Mouse (Mus musculus) stomach, embryonic 15.5 days (tissue): ENCODE data around the gene Fermt3. TPM values are rescaled to one million over a fixed set of nuclear protein-coding genes. Genes with fewer than 3 reads are reported as not detected.
"Not testable (repeated sequence)": the region's sequence is repeated elsewhere in the genome, so short reads cannot be mapped to it uniquely, and the experiment has no call there.

Experiments used
- ATAC-seq: fragments of 200-750 bp; cut with Nextera tagmentation; 2 replicates; pipeline ENCODE4 v1.8.0; 2017; ENCODE audit warnings: low read depth, moderate number of reproducible peaks, moderate TSS enrichment; ENCODE audit not compliant: insufficient read depth, low FRiP score
- H3K27ac ChIP-seq: fragments of 300-500 bp; sonication (generic); 2 replicates; pipeline ENCODE4 v1.5.1; 2015; ENCODE audit warnings: mild to moderate bottlenecking, inconsistent platforms
- H3K27me3 ChIP-seq: fragments of 300-500 bp; sonication (generic); replicated peaks from 2 replicates; pipeline ENCODE4 v1.6.1; 2015; ENCODE audit warnings: inconsistent platforms
- H3K36me3 ChIP-seq: fragments of 300-500 bp; sonication (generic); 2 replicates; pipeline ENCODE4 v1.6.1; 2015; ENCODE audit warnings: inconsistent platforms
- H3K4me1 ChIP-seq: fragments of 300-500 bp; sonication (generic); 2 replicates; pipeline ENCODE4 v1.6.1; 2015; ENCODE audit warnings: inconsistent platforms
- H3K4me2 ChIP-seq: fragments of 300-500 bp; sonication (generic); 2 replicates; pipeline ENCODE4 v1.6.1; 2015; ENCODE audit warnings: mild to moderate bottlenecking, inconsistent platforms
- H3K4me3 ChIP-seq: fragments of 300-500 bp; sonication (generic); replicated peaks from 2 replicates; pipeline ENCODE4 v1.5.1; 2015; ENCODE audit warnings: inconsistent platforms
- H3K9ac ChIP-seq: fragments of 300-500 bp; sonication (generic); 2 replicates; pipeline ENCODE4 v1.6.1; 2015; ENCODE audit warnings: inconsistent platforms
- H3K9me3 ChIP-seq: fragments of 300-500 bp; sonication (generic); 2 replicates; pipeline ENCODE4 v1.6.1; 2016; ENCODE audit warnings: inconsistent platforms
- WGBS: fragments of 180-500 bp; shearing (Covaris S2); methylation state at CpG from one replicate; pipeline ENCODE4 v1.1.7; 2015; 5-methylcytosine and 5-hydroxymethylcytosine counted together
- polyA plus RNA-seq: library from polyadenylated mRNA; unstranded; fragments of >200 nt; fragmentation: Nextera tagmentation; extraction: Ambion mirVana; gene quantifications from 2 replicates; pipeline ENCODE4 v1.2.1, GENCODE M21; 2015

The Fermt3 gene
- polyA plus RNA-seq, 1 experiment from 2014 or later, result 16.2 TPM

- no peaks in the 10 kb centered on the region for H3K9me3 ChIP-seq
- H3K4me2 ChIP-seq, result peak within 1 kb of the TSS; percentile 100
- H3K27me3 ChIP-seq, result no peaks in the 10 kb centered on the region
- 1% methylated on average over 71 of the region's 72 CpGs for WGBS
- peak within 1 kb of the TSS; percentile 50 for H3K9ac ChIP-seq
- H3K4me1 ChIP-seq, result peaks cover 27% of the 10 kb centered on the region
- H3K4me3 ChIP-seq, result peak within 1 kb of the TSS; percentile 71
- H3K27ac ChIP-seq, result peak within 1 kb of the TSS; percentile 76
- no peaks in the 10 kb centered on the region for H3K36me3 ChIP-seq
- ATAC-seq, result peak; percentile 72
Observed at GRCm38 (mm10) chr19:7056248-7057087, 37.2 kb upstream of the Fermt3 start, which contains the start of gene Macrod1. TSS of gene Macrod1 (plus strand) at chr19:7056810.

- no peak for ATAC-seq
Observed at GRCm38 (mm10) chr19:7055173-7055572, 35.9 kb upstream of the Fermt3 start.

GRCm38 (mm10) chr19:7054772-7055171 is 35.5 kb upstream of the Fermt3 start:
- Histone ChIP-seq H3K4me2 (no peak overlapping the region), H3K9ac (no peak overlapping the region), H3K36me3 (no peaks in the 10 kb centered on the region), H3K27ac (no peak overlapping the region), H3K4me3 (no peak overlapping the region), H3K9me3 (no peaks in the 10 kb centered on the region), H3K4me1 (peaks cover 27% of the 10 kb centered on the region), H3K27me3 (no peaks in the 10 kb centered on the region)
- 53% methylated on average over 10 of the region's 10 CpGs for WGBS
- ATAC-seq, result no peak

More at GRCm38 (mm10) chr19:7055173-7055572, 35.9 kb upstream of the Fermt3 start:
- Histone ChIP-seq H3K27me3 (no peaks in the 10 kb centered on the region), H3K9ac (no peak overlapping the region), H3K4me2 (no peak overlapping the region), H3K4me3 (no peak overlapping the region), H3K27ac (no peak overlapping the region), H3K36me3 (no peaks in the 10 kb centered on the region), H3K4me1 (peaks cover 27% of the 10 kb centered on the region), H3K9me3 (no peaks in the 10 kb centered on the region)
- 34% methylated on average over 3 of the region's 3 CpGs for WGBS

GRCm38 (mm10) chr19:7053382-7053781 is 34.1 kb upstream of the Fermt3 start:
- not testable (repeated sequence) for H3K4me3 ChIP-seq, H3K9ac ChIP-seq, H3K4me2 ChIP-seq, ATAC-seq, H3K9me3 ChIP-seq, H3K27me3 ChIP-seq, H3K27ac ChIP-seq, H3K36me3 ChIP-seq
- peaks cover 26% of the 10 kb centered on the region for H3K4me1 ChIP-seq
- 90% methylated on average over 4 of the region's 4 CpGs for WGBS

GRCm38 (mm10) chr19:7044706-7045105 is 25.4 kb upstream of the Fermt3 start:
- no peak overlapping the region for H3K4me3 ChIP-seq
- no peak overlapping the region for H3K9ac ChIP-seq
- no peaks in the 10 kb centered on the region for H3K27me3 ChIP-seq
- no peak overlapping the region for H3K27ac ChIP-seq
- H3K36me3 ChIP-seq, result no peaks in the 10 kb centered on the region
- ATAC-seq, result no peak
- no peak overlapping the region for H3K4me2 ChIP-seq
- 43% methylated on average over 4 of the region's 4 CpGs for WGBS
- H3K4me1 ChIP-seq, result no peaks in the 10 kb centered on the region
- H3K9me3 ChIP-seq, result no peaks in the 10 kb centered on the region

- Histone ChIP-seq H3K9me3 (no peaks in the 10 kb centered on the region), H3K9ac (no peak overlapping the region), H3K27me3 (no peaks in the 10 kb centered on the region), H3K4me3 (no peak overlapping the region), H3K36me3 (no peaks in the 10 kb centered on the region), H3K4me1 (no peaks in the 10 kb centered on the region), H3K27ac (no peak overlapping the region), H3K4me2 (no peak overlapping the region)
- ATAC-seq, result no peak
- 65% methylated on average over 4 of the region's 4 CpGs for WGBS
Observed at GRCm38 (mm10) chr19:7044279-7044678, 25.0 kb upstream of the Fermt3 start.

GRCm38 (mm10) chr19:7041171-7041570 is 21.9 kb upstream of the Fermt3 start:
- no peak for ATAC-seq
- Histone ChIP-seq H3K4me1 (peaks cover 16% of the 10 kb centered on the region), H3K36me3 (no peaks in the 10 kb centered on the region), H3K9ac (no peak overlapping the region), H3K27me3 (no peaks in the 10 kb centered on the region), H3K4me3 (peak overlapping the region; percentile 57), H3K9me3 (no peaks in the 10 kb centered on the region), H3K4me2 (peak overlapping the region; percentile 88), H3K27ac (peak overlapping the region; percentile 96)
- WGBS, result 93% methylated on average over 2 of the region's 2 CpGs

GRCm38 (mm10) chr19:7040637-7041130 is 21.4 kb upstream of the Fermt3 start:
- ATAC-seq, result no peak
- 13% methylated on average over 13 of the region's 13 CpGs for WGBS

GRCm38 (mm10) chr19:7039841-7040636 is 20.8 kb upstream of the Fermt3 start, which contains the start of gene Stip1:
TSS of gene Stip1 (minus strand) at chr19:7039967.
- Histone ChIP-seq H3K4me2 (peak within 1 kb of the TSS; percentile 88), H3K36me3 (peaks cover 4% of the 10 kb centered on the region; the same call in 1 of the 2 replicates), H3K9ac (peak within 1 kb of the TSS; percentile 94), H3K4me3 (peak within 1 kb of the TSS; percentile 84), H3K9me3 (no peaks in the 10 kb centered on the region), H3K27me3 (no peaks in the 10 kb centered on the region), H3K4me1 (peaks cover 16% of the 10 kb centered on the region), H3K27ac (peak within 1 kb of the TSS; percentile 96)
- under 1% methylated on average over 49 of the region's 49 CpGs for WGBS
- peak; percentile 99 for ATAC-seq

More at GRCm38 (mm10) chr19:7040637-7041130, 21.4 kb upstream of the Fermt3 start:
- peaks cover 16% of the 10 kb centered on the region for H3K4me1 ChIP-seq
- H3K27ac ChIP-seq, result peak overlapping the region; percentile 96
- peak overlapping the region; percentile 81 for H3K9ac ChIP-seq
- no peaks in the 10 kb centered on the region for H3K9me3 ChIP-seq
- peak overlapping the region; percentile 88 for H3K4me2 ChIP-seq
- H3K4me3 ChIP-seq, result peak overlapping the region; percentile 57
- H3K36me3 ChIP-seq, result no peaks in the 10 kb centered on the region
- no peaks in the 10 kb centered on the region for H3K27me3 ChIP-seq

- peaks cover 8% of the 10 kb centered on the region for H3K36me3 ChIP-seq
- 1% methylated on average over 35 of the region's 35 CpGs for WGBS
- no peaks in the 10 kb centered on the region for H3K9me3 ChIP-seq
Observed at GRCm38 (mm10) chr19:7039088-7039720, 19.9 kb upstream of the Fermt3 start.

GRCm38 (mm10) chr19:7034006-7034405 is 14.7 kb upstream of the Fermt3 start:
- H3K9me3 ChIP-seq, result no peaks in the 10 kb centered on the region
- 91% methylated on average over 5 of the region's 5 CpGs for WGBS
- no peak overlapping the region for H3K4me3 ChIP-seq
- no peak overlapping the region for H3K27ac ChIP-seq
- no peak overlapping the region for H3K4me2 ChIP-seq
- no peak overlapping the region for H3K9ac ChIP-seq
- ATAC-seq, result no peak
- no peaks in the 10 kb centered on the region for H3K27me3 ChIP-seq
- H3K4me1 ChIP-seq, result peaks cover 16% of the 10 kb centered on the region
- H3K36me3 ChIP-seq, result peaks cover 51% of the 10 kb centered on the region

More at GRCm38 (mm10) chr19:7039088-7039720, 19.9 kb upstream of the Fermt3 start:
- Histone ChIP-seq H3K4me2 (peak overlapping the region; percentile 62), H3K27me3 (no peaks in the 10 kb centered on the region), H3K27ac (peak overlapping the region; percentile 84), H3K4me1 (peaks cover 16% of the 10 kb centered on the region), H3K9ac (peak overlapping the region; percentile 94), H3K4me3 (peak overlapping the region; percentile 84)
- peak; percentile 1; the same call in 1 of the 2 replicates for ATAC-seq
